Mouse (Mus musculus): ENCODE results near the gene Map1lc3b. TPM values are rescaled to one million over a fixed set of nuclear protein-coding genes. Genes with fewer than 3 reads are reported as not detected.

Map1lc3b gene
- polyA plus RNA-seq, 1 experiment: 86.5 TPM

- Histone ChIP-seq H3K4me1 (ENCODE audit: control insufficient read depth, insufficient read depth, low read length) (no peaks in the 10 kb centered on the region), H3K27me3 (ENCODE audit: control insufficient read depth, insufficient read depth, low read length, poor library complexity, severe bottlenecking) (no peaks in the 10 kb centered on the region), H3K9me3 (replicated peaks; ENCODE audit: control insufficient read depth, insufficient read depth, low read length, poor library complexity, severe bottlenecking) (no peaks in the 10 kb centered on the region), H3K9ac (ENCODE audit: low read depth, poor library complexity, severe bottlenecking) (no peak overlapping the region), H3K36me3 (ENCODE audit: control insufficient read depth, insufficient read depth, low read length, poor library complexity, severe bottlenecking) (no peaks in the 10 kb centered on the region), H3K4me3 (ENCODE audit: low read depth, low read length) (no peak overlapping the region), H3K27ac (ENCODE audit: insufficient read depth, low read length) (no peak overlapping the region)
- no peak for TF ChIP-seq EP300 (IDR thresholded peaks at IDR 0.05; ENCODE audit: insufficient read depth, low read depth, low read length)
- TF ChIP-seq CTCF (IDR thresholded peaks at IDR 0.05; ENCODE audit: low read depth, low read length): no peak
- no peak for TF ChIP-seq POLR2A (IDR thresholded peaks at IDR 0.05; ENCODE audit: insufficient read depth, low read length)
Observed at GRCm38 (mm10) chr8:121631645-121632071, 41.5 kb downstream of the Map1lc3b start.

DNA sequence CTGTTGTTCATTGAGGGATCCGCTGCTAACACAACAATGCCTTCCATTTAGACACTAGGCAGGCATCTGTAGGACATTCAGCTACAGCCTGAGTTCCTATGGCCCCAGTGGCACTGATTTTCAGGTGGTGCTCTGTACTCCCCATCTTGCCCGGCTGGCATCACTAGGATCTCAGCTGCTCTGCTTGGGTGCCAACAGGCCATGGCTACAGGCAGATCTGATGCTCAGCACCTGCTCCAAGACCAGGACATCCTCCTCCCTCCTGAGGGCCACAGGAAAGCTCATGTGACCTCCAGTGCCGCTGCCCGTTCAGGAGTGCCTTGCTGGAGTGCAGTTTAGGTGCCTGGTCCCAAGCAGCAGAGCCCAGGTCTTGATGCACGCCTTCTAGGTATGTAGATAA lies 42.2 kb downstream of the Map1lc3b start:
- no peaks in the 10 kb centered on the region for H3K9me3 ChIP-seq (replicated peaks; ENCODE audit: control insufficient read depth, insufficient read depth, low read length, poor library complexity, severe bottlenecking)
- H3K36me3 ChIP-seq (ENCODE audit: control insufficient read depth, insufficient read depth, low read length, poor library complexity, severe bottlenecking): no peaks in the 10 kb centered on the region
- H3K27me3 ChIP-seq (ENCODE audit: control insufficient read depth, insufficient read depth, low read length, poor library complexity, severe bottlenecking): no peaks in the 10 kb centered on the region
- H3K4me3 ChIP-seq (ENCODE audit: low read depth, low read length): no peak overlapping the region
- H3K9ac ChIP-seq (ENCODE audit: low read depth, poor library complexity, severe bottlenecking): no peak overlapping the region
- TF ChIP-seq EP300 (IDR thresholded peaks at IDR 0.05; ENCODE audit: insufficient read depth, low read depth, low read length) (no peak), POLR2A (IDR thresholded peaks at IDR 0.05; ENCODE audit: insufficient read depth, low read length) (no peak), CTCF (IDR thresholded peaks at IDR 0.05; ENCODE audit: low read depth, low read length) (no peak)
- H3K4me1 ChIP-seq (ENCODE audit: control insufficient read depth, insufficient read depth, low read length): no peaks in the 10 kb centered on the region
- H3K27ac ChIP-seq (ENCODE audit: insufficient read depth, low read length): no peak overlapping the region

DNA sequence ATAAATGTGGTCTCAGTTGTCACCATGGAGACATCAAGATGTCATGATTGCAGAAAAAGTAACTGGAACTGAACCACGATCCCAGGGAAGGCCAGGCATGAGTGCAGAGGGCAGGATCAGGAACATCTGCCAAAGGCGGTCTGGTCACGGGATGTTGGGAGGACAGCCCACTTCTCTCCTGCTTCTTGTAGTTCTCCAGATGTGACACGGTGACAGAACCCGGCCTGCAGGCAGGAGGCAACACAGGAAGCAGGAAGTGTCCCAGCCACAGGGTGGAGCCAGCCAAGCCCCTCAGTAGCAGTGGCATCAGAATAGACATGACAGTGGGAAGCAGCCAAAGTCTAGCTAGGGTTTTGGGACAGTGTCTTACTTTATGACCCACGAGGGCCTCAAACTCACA lies 45.4 kb downstream of the Map1lc3b start:
- Histone ChIP-seq H3K4me1 (ENCODE audit: control insufficient read depth, insufficient read depth, low read length) (no peaks in the 10 kb centered on the region), H3K9me3 (replicated peaks; ENCODE audit: control insufficient read depth, insufficient read depth, low read length, poor library complexity, severe bottlenecking) (no peaks in the 10 kb centered on the region), H3K4me3 (ENCODE audit: low read depth, low read length) (no peak overlapping the region), H3K9ac (ENCODE audit: low read depth, poor library complexity, severe bottlenecking) (no peak overlapping the region), H3K27me3 (ENCODE audit: control insufficient read depth, insufficient read depth, low read length, poor library complexity, severe bottlenecking) (no peaks in the 10 kb centered on the region), H3K27ac (ENCODE audit: insufficient read depth, low read length) (no peak overlapping the region), H3K36me3 (ENCODE audit: control insufficient read depth, insufficient read depth, low read length, poor library complexity, severe bottlenecking) (no peaks in the 10 kb centered on the region)
- no peak for TF ChIP-seq CTCF (IDR thresholded peaks at IDR 0.05; ENCODE audit: low read depth, low read length)
- no peak for TF ChIP-seq EP300 (IDR thresholded peaks at IDR 0.05; ENCODE audit: insufficient read depth, low read depth, low read length)
- no peak for TF ChIP-seq POLR2A (IDR thresholded peaks at IDR 0.05; ENCODE audit: insufficient read depth, low read length)

- H3K4me1 ChIP-seq (ENCODE audit: control insufficient read depth, insufficient read depth, low read length): no peaks in the 10 kb centered on the region
Observed at GRCm38 (mm10) chr8:121636180-121636579, 46.0 kb downstream of the Map1lc3b start.

DNA sequence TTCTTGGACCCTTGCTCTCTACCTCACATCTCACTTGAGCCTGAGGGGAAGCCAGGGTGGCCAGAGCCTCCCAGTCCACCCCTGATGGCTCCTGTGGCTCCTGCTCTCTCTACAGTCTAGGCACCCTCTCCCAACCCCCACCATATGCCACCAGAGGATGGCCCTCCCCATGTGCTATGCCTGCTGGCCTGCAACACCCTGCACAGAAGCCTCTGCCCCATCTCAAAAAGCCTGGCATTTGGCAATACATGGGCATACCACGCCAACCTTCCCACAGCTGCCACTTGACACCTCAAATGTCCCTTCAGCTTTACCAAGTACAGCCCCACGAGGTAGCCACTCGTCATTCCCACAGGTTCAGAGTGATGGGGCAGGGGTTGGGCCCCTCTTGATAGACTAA lies 52.6 kb downstream of the Map1lc3b start:
- H3K9me3 ChIP-seq (replicated peaks; ENCODE audit: control insufficient read depth, insufficient read depth, low read length, poor library complexity, severe bottlenecking): no peaks in the 10 kb centered on the region
- H3K4me3 ChIP-seq (ENCODE audit: low read depth, low read length): no peak overlapping the region
- H3K36me3 ChIP-seq (ENCODE audit: control insufficient read depth, insufficient read depth, low read length, poor library complexity, severe bottlenecking): no peaks in the 10 kb centered on the region
- no peak overlapping the region for H3K9ac ChIP-seq (ENCODE audit: low read depth, poor library complexity, severe bottlenecking)
- H3K27me3 ChIP-seq (ENCODE audit: control insufficient read depth, insufficient read depth, low read length, poor library complexity, severe bottlenecking): no peaks in the 10 kb centered on the region
- H3K4me1 ChIP-seq (ENCODE audit: control insufficient read depth, insufficient read depth, low read length): no peaks in the 10 kb centered on the region
- TF ChIP-seq EP300 (IDR thresholded peaks at IDR 0.05; ENCODE audit: insufficient read depth, low read depth, low read length) (no peak), CTCF (IDR thresholded peaks at IDR 0.05; ENCODE audit: low read depth, low read length) (no peak), POLR2A (IDR thresholded peaks at IDR 0.05; ENCODE audit: insufficient read depth, low read length) (no peak)
- no peak overlapping the region for H3K27ac ChIP-seq (ENCODE audit: insufficient read depth, low read length)

More at GRCm38 (mm10) chr8:121636180-121636579, 46.0 kb downstream of the Map1lc3b start:
- H3K9me3 ChIP-seq (replicated peaks; ENCODE audit: control insufficient read depth, insufficient read depth, low read length, poor library complexity, severe bottlenecking): no peaks in the 10 kb centered on the region
- H3K36me3 ChIP-seq (ENCODE audit: control insufficient read depth, insufficient read depth, low read length, poor library complexity, severe bottlenecking): no peaks in the 10 kb centered on the region
- H3K4me3 ChIP-seq (ENCODE audit: low read depth, low read length): no peak overlapping the region
- TF ChIP-seq POLR2A (IDR thresholded peaks at IDR 0.05; ENCODE audit: insufficient read depth, low read length) (no peak), EP300 (IDR thresholded peaks at IDR 0.05; ENCODE audit: insufficient read depth, low read depth, low read length) (no peak), CTCF (IDR thresholded peaks at IDR 0.05; ENCODE audit: low read depth, low read length) (no peak)
- H3K27ac ChIP-seq (ENCODE audit: insufficient read depth, low read length): no peak overlapping the region
- no peak overlapping the region for H3K9ac ChIP-seq (ENCODE audit: low read depth, poor library complexity, severe bottlenecking)
- H3K27me3 ChIP-seq (ENCODE audit: control insufficient read depth, insufficient read depth, low read length, poor library complexity, severe bottlenecking): no peaks in the 10 kb centered on the region

GRCm38 (mm10) chr8:121643384-121643783 lies 53.2 kb downstream of the Map1lc3b start:
- H3K9ac ChIP-seq (ENCODE audit: low read depth, poor library complexity, severe bottlenecking): no peak overlapping the region
- no peaks in the 10 kb centered on the region for H3K27me3 ChIP-seq (ENCODE audit: control insufficient read depth, insufficient read depth, low read length, poor library complexity, severe bottlenecking)
- TF ChIP-seq POLR2A (IDR thresholded peaks at IDR 0.05; ENCODE audit: insufficient read depth, low read length) (no peak), EP300 (IDR thresholded peaks at IDR 0.05; ENCODE audit: insufficient read depth, low read depth, low read length) (no peak), CTCF (IDR thresholded peaks at IDR 0.05; ENCODE audit: low read depth, low read length) (no peak)
- no peak overlapping the region for H3K27ac ChIP-seq (ENCODE audit: insufficient read depth, low read length)
- H3K4me1 ChIP-seq (ENCODE audit: control insufficient read depth, insufficient read depth, low read length): no peaks in the 10 kb centered on the region
- H3K36me3 ChIP-seq (ENCODE audit: control insufficient read depth, insufficient read depth, low read length, poor library complexity, severe bottlenecking): no peaks in the 10 kb centered on the region
- H3K4me3 ChIP-seq (ENCODE audit: low read depth, low read length): no peak overlapping the region
- H3K9me3 ChIP-seq (replicated peaks; ENCODE audit: control insufficient read depth, insufficient read depth, low read length, poor library complexity, severe bottlenecking): no peaks in the 10 kb centered on the region
